Mouse (Mus musculus) heart, embryonic 16.5 days (tissue): Measurements from ENCODE around the gene Megf6. TPM values are rescaled to one million over a fixed set of nuclear protein-coding genes. Genes with fewer than 3 reads are reported as not detected.

Source experiments
- ATAC-seq: fragments of 200-750 bp; cut with Nextera tagmentation; replicated peaks from 2 replicates; pipeline ENCODE4 v1.8.0; 2017; ENCODE audit warnings: moderate number of reproducible peaks; ENCODE audit not compliant: insufficient read depth, low FRiP score; ENCODE audit errors: extremely low read depth
- H3K27ac ChIP-seq: fragments of 300-500 bp; sonication (generic); 2 replicates; pipeline ENCODE4 v1.5.1; 2014; ENCODE audit warnings: mild to moderate bottlenecking, low read length, control low read depth, moderate library complexity
- H3K27me3 ChIP-seq: fragments of 300-500 bp; sonication (generic); 2 replicates; pipeline ENCODE4 v1.6.1; 2014; ENCODE audit warnings: low read length, mixed read lengths; ENCODE audit not compliant: control insufficient read depth, insufficient read depth
- H3K36me3 ChIP-seq: fragments of 300-500 bp; sonication (generic); 2 replicates; pipeline ENCODE4 v1.6.1; 2014; ENCODE audit not compliant: control insufficient read depth, insufficient read depth
- H3K4me1 ChIP-seq: fragments of 300-500 bp; sonication (generic); 2 replicates; pipeline ENCODE4 v1.6.1; 2014; ENCODE audit warnings: low read length, mixed read lengths; ENCODE audit not compliant: control insufficient read depth, insufficient read depth
- H3K4me2 ChIP-seq: fragments of 300-500 bp; sonication (generic); 2 replicates; pipeline ENCODE4 v1.6.1; 2014; ENCODE audit warnings: low read depth, mild to moderate bottlenecking, control low read depth, low read length
- H3K4me3 ChIP-seq: fragments of 300-500 bp; sonication (generic); 2 replicates; pipeline ENCODE4 v1.5.1; 2014; ENCODE audit warnings: mild to moderate bottlenecking, control low read depth, low read length
- H3K9ac ChIP-seq: fragments of 300-500 bp; sonication (generic); 2 replicates; pipeline ENCODE4 v1.6.1; 2014; ENCODE audit warnings: low read length, control low read depth
- H3K9me3 ChIP-seq: fragments of 300-500 bp; sonication (generic); replicated peaks from 2 replicates; pipeline ENCODE4 v1.6.1; 2016; ENCODE audit warnings: low read length; ENCODE audit not compliant: control insufficient read depth
- WGBS: fragments of 180-500 bp; shearing (Covaris S2); extraction: QIAGEN DNeasy Blood & Tissue Kit; methylation state at CpG from one replicate; pipeline ENCODE4 v1.1.7; 2014; 5-methylcytosine and 5-hydroxymethylcytosine counted together
- polyA plus RNA-seq: library from polyadenylated mRNA; unstranded; fragments of >200 nt; fragmentation: Nextera tagmentation; extraction: Ambion mirVana; gene quantifications from 2 replicates; pipeline ENCODE4 v1.2.1, GENCODE M21; 2015

Megf6 gene
- 33.8 and 38.8 TPM in 2 replicates for polyA plus RNA-seq

GRCm38 (mm10) chr4:154170506-154171150 is at the start of gene Megf6:
Gene Megf6 (plus strand): TSS chr4:154170730.
- Histone ChIP-seq H3K27ac (no peak within 1 kb of the TSS), H3K9ac (peak within 1 kb of the TSS; percentile 52), H3K27me3 (peaks cover 49% of the 10 kb centered on the region), H3K4me2 (peak within 1 kb of the TSS; percentile 76), H3K9me3 (no peaks in the 10 kb centered on the region), H3K4me1 (peaks cover 13% of the 10 kb centered on the region), H3K36me3 (no peaks in the 10 kb centered on the region), H3K4me3 (peak within 1 kb of the TSS; percentile 56)
- ATAC-seq, result peak; percentile 57
- WGBS, result under 1% methylated on average over 49 of the region's 61 CpGs

GRCm38 (mm10) chr4:154121800-154122199 is 48.7 kb upstream of the Megf6 start:
- 67% methylated on average over 11 of the region's 11 CpGs for WGBS
- no peak overlapping the region for H3K4me3 ChIP-seq
- H3K4me1 ChIP-seq, result no peaks in the 10 kb centered on the region
- no peak overlapping the region for H3K27ac ChIP-seq
- H3K36me3 ChIP-seq, result no peaks in the 10 kb centered on the region
- no peak overlapping the region for H3K4me2 ChIP-seq
- no peak for ATAC-seq
- H3K9ac ChIP-seq, result no peak overlapping the region
- no peaks in the 10 kb centered on the region for H3K9me3 ChIP-seq
- H3K27me3 ChIP-seq, result peaks cover 15% of the 10 kb centered on the region

GRCm38 (mm10) chr4:154122374-154122773 is 48.2 kb upstream of the Megf6 start:
- WGBS, result 70% methylated on average over 7 of the region's 7 CpGs
- H3K4me3 ChIP-seq, result no peak overlapping the region
- no peaks in the 10 kb centered on the region for H3K4me1 ChIP-seq
- no peak for ATAC-seq
- H3K36me3 ChIP-seq, result no peaks in the 10 kb centered on the region
- no peak overlapping the region for H3K27ac ChIP-seq
- no peak overlapping the region for H3K9ac ChIP-seq
- H3K4me2 ChIP-seq, result no peak overlapping the region
- no peaks in the 10 kb centered on the region for H3K9me3 ChIP-seq
- peaks cover 15% of the 10 kb centered on the region for H3K27me3 ChIP-seq

GRCm38 (mm10) chr4:154123553-154123952 is 47.0 kb upstream of the Megf6 start:
- WGBS, result 69% methylated on average over 6 of the region's 6 CpGs
- Histone ChIP-seq H3K9ac (no peak overlapping the region), H3K27me3 (peaks cover 18% of the 10 kb centered on the region), H3K4me2 (no peak overlapping the region), H3K4me1 (no peaks in the 10 kb centered on the region), H3K36me3 (no peaks in the 10 kb centered on the region), H3K27ac (no peak overlapping the region), H3K4me3 (no peak overlapping the region), H3K9me3 (no peaks in the 10 kb centered on the region)
- no peak for ATAC-seq

GRCm38 (mm10) chr4:154125202-154125601 is 45.3 kb upstream of the Megf6 start:
- 67% methylated on average over 5 of the region's 5 CpGs for WGBS
- no peaks in the 10 kb centered on the region for H3K36me3 ChIP-seq
- no peak overlapping the region for H3K4me3 ChIP-seq
- no peaks in the 10 kb centered on the region for H3K9me3 ChIP-seq
- no peak for ATAC-seq
- H3K4me1 ChIP-seq, result no peaks in the 10 kb centered on the region
- H3K27me3 ChIP-seq, result peaks cover 21% of the 10 kb centered on the region
- no peak overlapping the region for H3K9ac ChIP-seq
- no peak overlapping the region for H3K4me2 ChIP-seq
- no peak overlapping the region for H3K27ac ChIP-seq

- Histone ChIP-seq H3K4me2 (no peak overlapping the region), H3K4me1 (no peaks in the 10 kb centered on the region), H3K9ac (no peak overlapping the region), H3K9me3 (no peaks in the 10 kb centered on the region), H3K27ac (no peak overlapping the region), H3K4me3 (no peak overlapping the region), H3K27me3 (peaks cover 23% of the 10 kb centered on the region), H3K36me3 (no peaks in the 10 kb centered on the region)
- no peak for ATAC-seq
- 70% methylated on average over 3 of the region's 3 CpGs for WGBS
These were observed 43.3 kb upstream of the Megf6 start for GRCm38 (mm10) chr4:154127273-154127672.

- H3K27ac ChIP-seq, result no peak overlapping the region
- H3K4me2 ChIP-seq, result no peak overlapping the region
- no peak for ATAC-seq
- H3K4me3 ChIP-seq, result no peak overlapping the region
- H3K4me1 ChIP-seq, result no peaks in the 10 kb centered on the region
- H3K36me3 ChIP-seq, result no peaks in the 10 kb centered on the region
- peaks cover 31% of the 10 kb centered on the region for H3K27me3 ChIP-seq
- H3K9ac ChIP-seq, result no peak overlapping the region
- H3K9me3 ChIP-seq, result no peaks in the 10 kb centered on the region
These were observed 40.6 kb upstream of the Megf6 start for GRCm38 (mm10) chr4:154129950-154130349.

GRCm38 (mm10) chr4:154131894-154132293 is 38.6 kb upstream of the Megf6 start:
- Histone ChIP-seq H3K4me3 (no peak overlapping the region), H3K9me3 (no peaks in the 10 kb centered on the region), H3K4me1 (no peaks in the 10 kb centered on the region), H3K9ac (no peak overlapping the region), H3K27me3 (peaks cover 44% of the 10 kb centered on the region), H3K4me2 (no peak overlapping the region), H3K27ac (no peak overlapping the region), H3K36me3 (no peaks in the 10 kb centered on the region)
- 74% methylated on average over 4 of the region's 4 CpGs for WGBS
- ATAC-seq, result no peak

GRCm38 (mm10) chr4:154134803-154135202 is 35.7 kb upstream of the Megf6 start:
- Histone ChIP-seq H3K9me3 (no peaks in the 10 kb centered on the region), H3K27me3 (peaks cover 65% of the 10 kb centered on the region), H3K27ac (no peak overlapping the region), H3K4me3 (no peak overlapping the region), H3K9ac (no peak overlapping the region), H3K4me2 (no peak overlapping the region), H3K36me3 (no peaks in the 10 kb centered on the region), H3K4me1 (no peaks in the 10 kb centered on the region)
- 53% methylated on average over 4 of the region's 4 CpGs for WGBS
- ATAC-seq, result no peak
